In genomic region chr7:43914821-43915220, GRCm38 (mm10) we compare ENCODE assay signal across 39 mouse cellular contexts. TPM values are rescaled to one million over a fixed set of nuclear protein-coding genes. Genes with fewer than 3 reads are reported as not detected.
DNase-seq lines count a peak whose midpoint lies in the region; ATAC-seq lines count a peak whose summit lies in the region.
"Had no signal": no experiment of that assay in that cellular context is flagged by ENCODE, and none has a peak within 500 bp of the region (broad histone marks: within the 10 kb centered on the region; RNA-seq: fewer than 3 reads in every experiment).

No protein-coding gene starts in this region.

- peak; percentile 14 for DNase-seq in kidney, postnatal 4 days
- DNase-seq in kidney, adult 9 months: no peak
- peak; percentile 1 for DNase-seq in testis, postnatal 14 days (ENCODE audit: low spot score)
- no peak for DNase-seq in testis, postnatal 10 days (ENCODE audit: low spot score)
- DNase-seq in right cerebral cortex, postnatal 10 days (ENCODE audit: low spot score in 2 of 2): no peak
- DNase-seq: adrenal gland, postnatal 36 days; cerebellum, adult 18-20 months; cerebellum, postnatal 14 days; gastrocnemius, postnatal 10 days; heart, postnatal 10 days; kidney, postnatal 36 days; layer of hippocampus, postnatal 36 days; left cerebral cortex, postnatal 4 days; liver, postnatal 0 days; midbrain, embryonic 14.5 days; retina, postnatal 1 day; right cerebral cortex, postnatal 25 days; thymus, postnatal 14 days had no signal

- 46% methylated on average over 9 of the region's 9 CpGs for WGBS in stomach, embryonic 14.5 days

- H3K27ac ChIP-seq in stomach, embryonic 14.5 days (ENCODE audit: low read length): no peak overlapping the region
- H3K27ac ChIP-seq: embryonic facial prominence, embryonic 10.5 days; embryonic facial prominence, embryonic 15.5 days; forebrain, embryonic 12.5 days; heart, embryonic 13.5 days; hindbrain, embryonic 10.5 days; hindbrain, embryonic 15.5 days; kidney, embryonic 15.5 days; liver, embryonic 12.5 days; neural tube, embryonic 15.5 days had no signal

- H3K4me2 ChIP-seq in stomach, embryonic 14.5 days (replicated peaks; ENCODE audit: low read depth, low read length): no peak overlapping the region
- H3K4me2 ChIP-seq: embryonic facial prominence, embryonic 15.5 days; forebrain, embryonic 12.5 days; heart, embryonic 13.5 days; hindbrain, embryonic 15.5 days; kidney, embryonic 15.5 days; liver, embryonic 12.5 days; neural tube, embryonic 15.5 days had no signal

- H3K4me3 ChIP-seq in stomach, embryonic 14.5 days (ENCODE audit: low read depth, low read length): no peak overlapping the region
- H3K4me3 ChIP-seq: embryonic facial prominence, embryonic 10.5 days; embryonic facial prominence, embryonic 15.5 days; forebrain, embryonic 12.5 days; heart, embryonic 13.5 days; hindbrain, embryonic 10.5 days; hindbrain, embryonic 15.5 days; kidney, embryonic 15.5 days; liver, embryonic 12.5 days; neural tube, embryonic 15.5 days had no signal

- H3K9ac ChIP-seq in stomach, embryonic 14.5 days (replicated peaks; ENCODE audit: low read depth, low read length): no peak overlapping the region
- H3K9ac ChIP-seq: embryonic facial prominence, embryonic 15.5 days; forebrain, embryonic 12.5 days; heart, embryonic 13.5 days; hindbrain, embryonic 15.5 days; kidney, embryonic 15.5 days; liver, embryonic 12.5 days; liver, postnatal 0 days; neural tube, embryonic 15.5 days had no signal

- H3K4me1 ChIP-seq in stomach, embryonic 14.5 days (ENCODE audit: control insufficient read depth, insufficient read depth, low read length): no peaks in the 10 kb centered on the region
- H3K4me1 ChIP-seq: embryonic facial prominence, embryonic 10.5 days; embryonic facial prominence, embryonic 15.5 days; forebrain, embryonic 12.5 days; heart, embryonic 13.5 days; hindbrain, embryonic 10.5 days; hindbrain, embryonic 15.5 days; liver, embryonic 12.5 days; neural tube, embryonic 15.5 days had no signal

- no peaks in the 10 kb centered on the region for H3K36me3 ChIP-seq in stomach, embryonic 14.5 days (ENCODE audit: control insufficient read depth, insufficient read depth, low read length)
- H3K36me3 ChIP-seq: embryonic facial prominence, embryonic 10.5 days; embryonic facial prominence, embryonic 15.5 days; forebrain, embryonic 12.5 days; heart, embryonic 13.5 days; hindbrain, embryonic 10.5 days; hindbrain, embryonic 15.5 days; kidney, embryonic 15.5 days; liver, embryonic 12.5 days; neural tube, embryonic 15.5 days had no signal

- no peaks in the 10 kb centered on the region for H3K9me3 ChIP-seq in stomach, embryonic 14.5 days (ENCODE audit: control insufficient read depth, low read depth, low read length)
- H3K9me3 ChIP-seq: embryonic facial prominence, embryonic 10.5 days; embryonic facial prominence, embryonic 15.5 days; forebrain, embryonic 12.5 days; heart, embryonic 13.5 days; hindbrain, embryonic 10.5 days; hindbrain, embryonic 15.5 days; kidney, embryonic 15.5 days; liver, embryonic 12.5 days; neural tube, embryonic 15.5 days had no signal

- no peaks in the 10 kb centered on the region for H3K27me3 ChIP-seq in stomach, embryonic 14.5 days (ENCODE audit: control insufficient read depth, insufficient read depth, low read length)
- H3K27me3 ChIP-seq: embryonic facial prominence, embryonic 15.5 days; forebrain, embryonic 12.5 days; hindbrain, embryonic 15.5 days; kidney, embryonic 15.5 days; liver, embryonic 12.5 days; neural tube, embryonic 15.5 days; Patski had no signal

- ATAC-seq in stomach, embryonic 14.5 days (ENCODE audit: insufficient number of reproducible peaks, insufficient read depth, low FRiP score, low read depth): peak; percentile 62
- ATAC-seq in monocyte, adult 5-6 weeks (replicated peaks; ENCODE audit: insufficient number of reproducible peaks, low FRiP score, low TSS enrichment, poor library complexity, severe bottlenecking): no peak
- ATAC-seq: inflammation-experienced regulatory T-cells, adult 6 months; liver, embryonic 12.5 days; liver, postnatal 0 days; Patski had no signal

RNA-seq across cellular contexts. Expression of gene Klk15, which starts 18.7 kb away (rescaled TPM):
- not detected in 2 replicates for polyA plus RNA-seq in stomach, embryonic 14.5 days (2014; fragmentation: Nextera tagmentation; extraction: Ambion mirVana)
- total RNA-seq in monocyte, adult 5-6 weeks (2017): not detected in 3 replicates
- total RNA-seq: adrenal gland, adult 18-20 months; adrenal gland, postnatal 36 days; gastrocnemius, postnatal 10 days; heart, adult 8-10 months; heart, postnatal 10 days; layer of hippocampus, postnatal 36 days; left cerebral cortex, postnatal 4 days; MEL had no signal
- polyA plus RNA-seq: brain, embryonic 14.5 days; cortical plate, adult 2 months; embryonic facial prominence, embryonic 10.5 days; embryonic facial prominence, embryonic 15.5 days; forebrain, embryonic 12.5 days; gonadal fat pad, adult 2 months; heart, embryonic 13.5 days; hindbrain, embryonic 10.5 days; hindbrain, embryonic 15.5 days; inflammation-experienced regulatory T-cells, adult 6 months; kidney, embryonic 15.5 days; limb, embryonic 14.5 days; liver, embryonic 12.5 days; liver, postnatal 0 days; midbrain, embryonic 14.5 days; neural tube, embryonic 15.5 days; Patski had no signal

RNA-seq across cellular contexts. Expression of gene Klk4, which starts 33.9 kb away (rescaled TPM):
- polyA plus RNA-seq in stomach, embryonic 14.5 days (2014; fragmentation: Nextera tagmentation; extraction: Ambion mirVana): not detected in 2 replicates
- not detected in 3 replicates for total RNA-seq in monocyte, adult 5-6 weeks (2017)
- total RNA-seq: adrenal gland, adult 18-20 months; adrenal gland, postnatal 36 days; gastrocnemius, postnatal 10 days; heart, adult 8-10 months; heart, postnatal 10 days; layer of hippocampus, postnatal 36 days; left cerebral cortex, postnatal 4 days; MEL had no signal
- polyA plus RNA-seq: cortical plate, adult 2 months; embryonic facial prominence, embryonic 10.5 days; forebrain, embryonic 12.5 days; gonadal fat pad, adult 2 months; heart, embryonic 13.5 days; inflammation-experienced regulatory T-cells, adult 6 months; liver, embryonic 12.5 days; liver, postnatal 0 days; midbrain, embryonic 14.5 days; neural tube, embryonic 15.5 days; Patski; testis, adult 2 months had no signal

RNA-seq across cellular contexts. Expression of gene Klk1b8, which starts 35.6 kb away (rescaled TPM):
- polyA plus RNA-seq in stomach, embryonic 14.5 days (2014; fragmentation: Nextera tagmentation; extraction: Ambion mirVana): not detected in 2 replicates
- not detected in 3 replicates for total RNA-seq in monocyte, adult 5-6 weeks (2017)
- total RNA-seq: adrenal gland, adult 18-20 months; adrenal gland, postnatal 36 days; gastrocnemius, postnatal 10 days; heart, adult 8-10 months; heart, postnatal 10 days; layer of hippocampus, postnatal 36 days; left cerebral cortex, postnatal 4 days; MEL had no signal
- polyA plus RNA-seq: brain, embryonic 14.5 days; cortical plate, adult 2 months; embryonic facial prominence, embryonic 10.5 days; embryonic facial prominence, embryonic 15.5 days; forebrain, embryonic 12.5 days; heart, embryonic 13.5 days; hindbrain, embryonic 10.5 days; hindbrain, embryonic 15.5 days; inflammation-experienced regulatory T-cells, adult 6 months; kidney, embryonic 15.5 days; limb, embryonic 14.5 days; liver, embryonic 12.5 days; liver, postnatal 0 days; midbrain, embryonic 14.5 days; neural tube, embryonic 15.5 days; Patski had no signal

RNA-seq across cellular contexts. Expression of gene Klk1b1, which starts 51.7 kb away (rescaled TPM):
- polyA plus RNA-seq in stomach, embryonic 14.5 days (2014; fragmentation: Nextera tagmentation; extraction: Ambion mirVana): not detected in 2 replicates
- not detected in 3 replicates for total RNA-seq in monocyte, adult 5-6 weeks (2017)
- total RNA-seq: adrenal gland, adult 18-20 months; adrenal gland, postnatal 36 days; gastrocnemius, postnatal 10 days; heart, adult 8-10 months; heart, postnatal 10 days; layer of hippocampus, postnatal 36 days; left cerebral cortex, postnatal 4 days; MEL had no signal
- polyA plus RNA-seq: brain, embryonic 14.5 days; cortical plate, adult 2 months; embryonic facial prominence, embryonic 10.5 days; embryonic facial prominence, embryonic 15.5 days; forebrain, embryonic 12.5 days; gonadal fat pad, adult 2 months; heart, embryonic 13.5 days; hindbrain, embryonic 10.5 days; hindbrain, embryonic 15.5 days; inflammation-experienced regulatory T-cells, adult 6 months; kidney, embryonic 15.5 days; limb, embryonic 14.5 days; liver, embryonic 12.5 days; liver, postnatal 0 days; midbrain, embryonic 14.5 days; neural tube, embryonic 15.5 days; Patski had no signal

Comparison
In these comparisons a context has a peak if more than half of its experiments do, and no peak if none do; other contexts are left out.
1. DNase-seq: peak in kidney, postnatal 4 days (2 of 2) and testis, postnatal 14 days (single experiment); none in kidney, adult 9 months (single experiment), testis, postnatal 10 days (single experiment) and right cerebral cortex, postnatal 10 days (0 of 2).